Mouse (Mus musculus) v-Abl transformed pro-B cells (cell line): ENCODE measurements at regions not wholly inside any gene's neighbourhood (a gene's known extent, or its start where the extent isn't known, plus 50 kb on each side); places are given as distances from the start of the nearest gene placed in this dataset.

Source experiments
- in situ Hi-C, 2 experiments: fragments of 400-800 bp; cut with MboI; formaldehyde crosslinking; loops; one replicate each; pipeline ENCODE4 v1.15.1; 2025; ENCODE audit not compliant: unreplicated experiment in 2 of 2

DNA sequence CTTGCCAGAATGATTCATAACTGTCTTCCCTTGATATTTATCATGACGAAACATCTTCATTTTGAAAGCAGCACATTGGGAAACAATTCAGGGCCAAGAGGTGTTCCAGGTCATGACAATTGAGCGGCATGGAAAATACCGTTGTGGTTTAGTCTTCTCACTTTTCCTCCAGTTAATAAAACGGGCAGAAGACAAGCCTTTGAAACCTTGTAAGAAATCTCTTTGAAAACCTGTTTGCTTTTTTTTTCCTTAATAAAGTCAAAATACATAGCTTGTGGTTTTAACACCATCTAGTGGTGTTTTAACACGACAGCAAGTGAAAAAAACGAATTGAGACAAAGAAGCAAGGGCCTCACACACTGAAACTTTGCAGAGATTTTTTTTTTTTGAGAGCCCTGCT, 1389.0 kb upstream of the Acvr2a start:
- in situ Hi-C loops: no loop called here

DNA sequence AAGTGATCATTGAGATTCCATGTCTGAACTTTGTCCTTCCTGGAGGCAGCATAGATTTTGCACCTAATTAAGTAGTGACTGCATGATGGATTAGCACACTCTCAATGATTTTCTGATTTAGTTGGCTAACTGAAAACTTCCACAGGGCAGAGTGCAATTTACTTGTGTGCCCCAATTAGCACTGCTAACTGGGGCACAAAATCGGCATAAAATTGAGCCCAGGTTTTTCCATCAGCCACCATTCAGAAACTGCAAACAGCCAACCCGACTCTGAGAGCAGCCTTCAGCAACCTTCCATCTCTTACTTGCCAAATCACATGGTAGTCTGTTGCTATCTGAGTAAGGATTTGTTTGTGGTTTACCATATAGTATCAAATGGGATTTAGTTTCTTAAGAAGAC, 1384.1 kb upstream of the Acvr2a start:
- in situ Hi-C loops: no loop called here

DNA sequence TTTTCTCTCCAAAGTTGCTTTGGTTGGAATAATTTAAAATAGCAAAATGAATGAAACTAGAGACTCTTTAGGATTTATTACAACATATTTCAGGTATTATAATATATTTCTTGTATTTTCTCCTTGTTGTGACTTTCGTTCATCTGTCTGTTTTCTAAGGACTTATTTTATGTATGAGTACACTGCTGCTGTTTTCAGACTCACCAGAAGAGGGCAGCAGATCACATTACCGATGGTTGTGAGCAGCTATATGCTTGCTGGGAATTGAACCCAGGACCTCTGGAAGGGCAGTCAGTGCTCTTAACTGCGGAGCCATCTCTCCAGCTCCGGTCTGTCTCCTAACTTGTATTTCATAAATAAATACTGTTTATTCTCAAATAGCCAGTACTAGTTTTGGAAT, 1347.9 kb upstream of the Acvr2a start:
- in situ Hi-C loops: no loop called here

DNA sequence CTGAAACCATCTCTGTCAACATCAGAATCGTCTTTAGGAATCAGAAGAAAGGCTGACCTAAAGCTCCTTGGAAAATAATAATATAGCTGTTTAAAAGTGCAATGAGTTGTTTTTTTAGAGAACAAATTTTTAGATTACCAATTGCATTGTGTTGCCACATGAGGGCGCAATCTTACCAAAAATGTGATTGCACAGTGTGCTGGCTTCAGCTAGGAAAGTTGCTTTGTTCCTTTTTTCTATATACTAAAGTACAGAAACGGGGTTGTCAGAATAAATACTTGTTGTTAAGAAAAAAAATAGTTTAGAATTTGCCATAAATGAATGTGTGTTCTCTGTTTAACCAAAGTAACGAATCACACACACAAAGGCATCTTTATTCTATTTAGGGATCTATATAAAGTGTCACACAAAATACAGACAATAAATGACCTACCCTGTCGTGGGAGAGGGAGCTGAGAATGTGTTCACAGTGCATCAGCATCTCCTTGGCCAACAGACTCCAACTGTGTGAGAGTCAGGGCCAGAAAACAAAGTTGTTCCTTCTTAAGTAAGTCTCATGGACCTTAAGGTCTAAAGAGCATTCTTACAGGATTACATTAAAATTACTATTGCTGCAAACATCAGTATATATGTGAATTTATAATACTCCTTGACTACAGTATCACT, 1321.9 kb upstream of the Acvr2a start:
- in situ Hi-C loops: loop anchor here (5.0 to 25.0 kb wide), 3 partner anchors 1395 to 1870 kb away; no protein-coding TSS in a partner anchor
